Mouse (Mus musculus) embryonic facial prominence, embryonic 15.5 days (tissue): ENCODE data around the gene Olfr362. TPM values are rescaled to one million over a fixed set of nuclear protein-coding genes. Genes with fewer than 3 reads are reported as not detected.
"Not testable (repeated sequence)": the region's sequence is repeated elsewhere in the genome, so short reads cannot be mapped to it uniquely, and the experiment has no call there.

Source experiments
- ATAC-seq: fragments of 200-750 bp; cut with Nextera tagmentation; 2 replicates; pipeline ENCODE4 v1.8.0; 2017; ENCODE audit warnings: low read depth, moderate TSS enrichment; ENCODE audit not compliant: insufficient number of reproducible peaks, low FRiP score, low TSS enrichment
- H3K27ac ChIP-seq: fragments of 300-500 bp; sonication (generic); replicated peaks from 2 replicates; pipeline ENCODE4 v1.5.1; 2015; ENCODE audit warnings: mild to moderate bottlenecking, inconsistent platforms
- H3K27me3 ChIP-seq: fragments of 300-500 bp; sonication (generic); 2 replicates; pipeline ENCODE4 v1.6.1; 2015; ENCODE audit warnings: inconsistent platforms
- H3K36me3 ChIP-seq: fragments of 300-500 bp; sonication (generic); 2 replicates; pipeline ENCODE4 v1.6.1; 2015; ENCODE audit warnings: mild to moderate bottlenecking, inconsistent platforms
- H3K4me1 ChIP-seq: fragments of 300-500 bp; sonication (generic); 2 replicates; pipeline ENCODE4 v1.6.1; 2015; ENCODE audit warnings: inconsistent platforms
- H3K4me2 ChIP-seq: fragments of 300-500 bp; sonication (generic); replicated peaks from 2 replicates; pipeline ENCODE4 v1.6.1; 2015; ENCODE audit warnings: mild to moderate bottlenecking, inconsistent platforms
- H3K4me3 ChIP-seq: fragments of 300-500 bp; sonication (generic); replicated peaks from 2 replicates; pipeline ENCODE4 v1.5.1; 2015; ENCODE audit warnings: mild to moderate bottlenecking, inconsistent platforms
- H3K9ac ChIP-seq: fragments of 300-500 bp; sonication (generic); 2 replicates; pipeline ENCODE4 v1.6.1; 2015; ENCODE audit warnings: inconsistent platforms
- H3K9me3 ChIP-seq: fragments of 300-500 bp; sonication (generic); replicated peaks from 2 replicates; pipeline ENCODE4 v1.6.1; 2016; ENCODE audit warnings: inconsistent platforms
- WGBS: fragments of 180-500 bp; shearing (Covaris S2); methylation state at CpG from one replicate; pipeline ENCODE4 v1.1.7; 2015; 5-methylcytosine and 5-hydroxymethylcytosine counted together
- polyA plus RNA-seq: library from polyadenylated mRNA; unstranded; fragments of >200 nt; fragmentation: Nextera tagmentation; extraction: Ambion mirVana; gene quantifications from 2 replicates; pipeline ENCODE4 v1.2.1, GENCODE M21; 2015

The Olfr362 gene
- not detected in 2 replicates for polyA plus RNA-seq

- Histone ChIP-seq H3K9me3 (no peaks in the 10 kb centered on the region), H3K4me3 (no peak within 1 kb of the TSS), H3K4me1 (no peaks in the 10 kb centered on the region), H3K27ac (no peak within 1 kb of the TSS), H3K4me2 (no peak within 1 kb of the TSS), H3K36me3 (no peaks in the 10 kb centered on the region), H3K9ac (no peak within 1 kb of the TSS), H3K27me3 (no peaks in the 10 kb centered on the region)
- ATAC-seq, result no peak
- WGBS, result 79% methylated on average over 1 of the region's 1 CpGs
Measured at GRCm38 (mm10) chr2:37117810-37118209, at the start of gene Olfr362. Olfr362 (minus strand) TSS chr2:37117910.

- no peaks in the 10 kb centered on the region for H3K4me1 ChIP-seq
- H3K27me3 ChIP-seq, result no peaks in the 10 kb centered on the region
- H3K9ac ChIP-seq, result no peak within 1 kb of the TSS
- 84% methylated on average over 3 of the region's 3 CpGs for WGBS
- ATAC-seq, result no peak
- H3K36me3 ChIP-seq, result no peaks in the 10 kb centered on the region
- H3K4me2 ChIP-seq, result no peak within 1 kb of the TSS
- H3K4me3 ChIP-seq, result no peak within 1 kb of the TSS
- H3K9me3 ChIP-seq, result no peaks in the 10 kb centered on the region
- no peak within 1 kb of the TSS for H3K27ac ChIP-seq
Measured at GRCm38 (mm10) chr2:37139022-37139421, 21.3 kb upstream of the Olfr362 start, which contains the start of gene Olfr364-ps1. Olfr364-ps1 (plus strand) TSS chr2:37139322.

GRCm38 (mm10) chr2:37089190-37089589 lies 28.5 kb downstream of the Olfr362 start, which contains the start of gene Olfr361:
Olfr361 (minus strand) TSS chr2:37089290.
- not testable (repeated sequence) for H3K36me3 ChIP-seq, ATAC-seq

GRCm38 (mm10) chr2:37065446-37065845 lies 52.3 kb downstream of the Olfr362 start, which contains the start of gene Olfr360:
Olfr360 (plus strand) TSS chr2:37065746.
- H3K27ac ChIP-seq, result no peak within 1 kb of the TSS
- ATAC-seq, result no peak

More at GRCm38 (mm10) chr2:37089190-37089589, 28.5 kb downstream of the Olfr362 start, which contains the start of gene Olfr361:
- H3K4me2 ChIP-seq, H3K9me3 ChIP-seq, H3K27ac ChIP-seq, H3K4me1 ChIP-seq, H3K9ac ChIP-seq, H3K27me3 ChIP-seq, H3K4me3 ChIP-seq: not testable (repeated sequence)
- WGBS, result 56% methylated on average over 1 of the region's 1 CpGs

More at GRCm38 (mm10) chr2:37065446-37065845, 52.3 kb downstream of the Olfr362 start, which contains the start of gene Olfr360:
- Histone ChIP-seq H3K36me3 (no peaks in the 10 kb centered on the region), H3K4me3 (no peak within 1 kb of the TSS), H3K27me3 (no peaks in the 10 kb centered on the region), H3K9me3 (no peaks in the 10 kb centered on the region), H3K4me2 (no peak within 1 kb of the TSS), H3K4me1 (no peaks in the 10 kb centered on the region), H3K9ac (no peak within 1 kb of the TSS)

Other genes with a start within 250 kb of the Olfr362 start
- gene Olfr352, start 249.4 kb downstream of the Olfr362 start, polyA plus RNA-seq, result not detected in 2 replicates
- not detected in 2 replicates for gene Olfr353, start 225.0 kb downstream of the Olfr362 start, polyA plus RNA-seq
- gene Olfr354, start 212.2 kb downstream of the Olfr362 start, polyA plus RNA-seq, result not detected in 2 replicates
- gene Olfr355, start 189.0 kb downstream of the Olfr362 start, polyA plus RNA-seq, result not detected in 2 replicates
- gene Olfr356, start 180.8 kb downstream of the Olfr362 start, polyA plus RNA-seq, result not detected in 2 replicates
- gene Olfr357, start 124.1 kb downstream of the Olfr362 start, polyA plus RNA-seq, result not detected in 2 replicates
- gene Olfr358, start 108.6 kb downstream of the Olfr362 start, polyA plus RNA-seq, result 0.03 and 0.05 TPM in 2 replicates
- 0.12 TPM in 1 of 2 replicates, not detected in the other for gene Olfr360, start 52.2 kb downstream of the Olfr362 start, polyA plus RNA-seq
- not detected in 2 replicates for gene Olfr361, start 28.6 kb downstream of the Olfr362 start, polyA plus RNA-seq
- gene Olfr364-ps1, start 21.4 kb upstream of the Olfr362 start, polyA plus RNA-seq, result not detected in 2 replicates
- not detected in 2 replicates for gene Olfr365, start 70.3 kb upstream of the Olfr362 start, polyA plus RNA-seq
- gene Olfr366, start 93.7 kb upstream of the Olfr362 start, polyA plus RNA-seq, result not detected in 2 replicates
- 0.27 and 0.43 TPM in 2 replicates for gene Olfr368, start 208.6 kb upstream of the Olfr362 start, polyA plus RNA-seq
- gene Pdcl, start 241.4 kb upstream of the Olfr362 start, polyA plus RNA-seq, result 38.3 TPM in 2 replicates